Mouse (Mus musculus) heart, adult 2 months (tissue): ENCODE data around the gene Ago3.

Experiments
- CTCF ChIP-seq: fragments of 200-600 bp; IDR thresholded peaks from 2 replicates; pipeline ENCODE4 v1.8.1; 2022; ENCODE audit warnings: antibody characterized with exemption, mild to moderate bottlenecking, moderate library complexity
- EP300 ChIP-seq: fragments of 200-500 bp; IDR thresholded peaks from 2 replicates; pipeline ENCODE4 v1.6.1; 2011; ENCODE audit warnings: low read depth, low read length, control low read depth; ENCODE audit not compliant: insufficient read depth
- POLR2A ChIP-seq: fragments of 200-500 bp; IDR thresholded peaks from 2 replicates; pipeline ENCODE4 v1.6.1; 2011; ENCODE audit warnings: mild to moderate bottlenecking, low read depth, low read length, control low read depth; ENCODE audit not compliant: insufficient read depth

DNA sequence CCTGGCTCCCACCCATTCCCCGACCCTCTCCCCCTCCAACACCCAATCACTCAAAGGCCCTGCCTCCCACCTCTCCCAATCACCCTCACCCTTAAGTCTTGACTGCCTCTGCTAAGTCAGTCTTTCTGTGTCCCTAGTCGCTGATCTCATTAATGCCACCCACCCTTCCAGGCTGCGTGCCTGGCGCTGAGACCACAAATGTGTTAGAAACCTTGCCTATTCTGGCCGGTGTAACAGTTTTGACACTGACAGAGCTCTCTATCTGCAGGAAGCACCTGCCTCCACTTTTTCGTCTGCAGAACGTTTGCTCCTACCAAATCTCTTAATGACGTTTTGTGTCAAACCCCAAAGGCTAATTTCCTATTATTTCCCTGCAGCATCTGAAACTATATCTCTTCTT lies 39.6 kb upstream of the Ago3 start:
- TF ChIP-seq CTCF (no peak), POLR2A (no peak), EP300 (no peak)
